Mouse (Mus musculus): ENCODE results near the gene Dnajb14. TPM values are rescaled to one million over a fixed set of nuclear protein-coding genes. Genes with fewer than 3 reads are reported as not detected.

Gene Dnajb14
- polyA plus RNA-seq, 1 experiment = not detected

DNA sequence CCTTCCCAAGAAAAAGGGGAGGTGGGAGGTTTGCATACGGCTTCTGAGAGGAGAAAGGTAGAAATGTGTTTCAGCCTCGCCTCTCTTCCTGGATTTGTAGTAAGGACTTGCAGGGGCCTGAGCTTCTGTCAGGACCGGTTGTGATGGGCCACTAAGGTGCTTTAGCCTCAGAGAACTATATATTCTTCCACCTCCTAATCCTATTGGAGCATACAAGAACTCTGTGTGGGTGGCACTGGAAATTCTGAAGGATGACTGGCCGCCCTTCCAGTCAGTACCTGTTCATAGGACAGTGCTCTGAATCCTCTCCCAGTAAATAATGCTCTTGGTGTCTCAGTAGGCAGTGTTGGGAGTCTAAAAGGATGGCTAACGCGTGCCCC lies 51.4 kb downstream of the Dnajb14 start:
- H3K4me1 ChIP-seq (ENCODE audit: control insufficient read depth, insufficient read depth, low read length) = peaks cover 9% of the 10 kb centered on the region
- 6% methylated on average over 6 of the region's 6 CpGs for WGBS
- TF ChIP-seq CTCF (IDR thresholded peaks at IDR 0.05; ENCODE audit: insufficient read depth, low read depth, low read length) = no peak
- no peak for TF ChIP-seq POLR2A (IDR thresholded peaks at IDR 0.05; ENCODE audit: insufficient read depth, low read depth, low read length)
- no peak overlapping the region; the same call in 1 of the 2 replicates for H3K27ac ChIP-seq (ENCODE audit: insufficient read depth, low read depth, low read length)
- H3K4me3 ChIP-seq (ENCODE audit: insufficient read depth, low read depth, low read length) = peak overlapping the region; percentile 65

GRCm38 (mm10) chr3:137919398-137919797 lies 51.9 kb downstream of the Dnajb14 start:
- WGBS = 79% methylated on average over 7 of the region's 7 CpGs

DNA sequence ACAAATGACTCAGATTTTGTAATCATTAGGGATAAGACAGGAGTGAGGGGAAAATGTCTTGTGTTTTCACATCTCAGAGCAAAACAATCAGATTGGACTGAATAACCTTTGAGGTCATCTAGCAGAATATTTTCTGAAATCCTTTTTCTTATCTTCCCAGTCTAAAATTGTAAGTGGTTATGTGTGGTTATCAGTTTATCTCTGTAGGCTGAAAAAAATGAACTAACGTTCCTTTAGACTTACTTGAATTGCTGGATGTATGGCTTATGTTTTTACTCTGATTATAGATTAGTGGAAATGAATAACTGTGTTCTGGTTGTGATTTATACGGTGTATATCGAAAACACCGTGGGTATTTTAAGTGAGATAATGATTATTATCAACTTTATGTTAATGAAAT lies 53.1 kb downstream of the Dnajb14 start:
- peaks cover 9% of the 10 kb centered on the region for H3K4me1 ChIP-seq (ENCODE audit: control insufficient read depth, insufficient read depth, low read length)
- WGBS = 89% methylated on average over 4 of the region's 4 CpGs
- no peak overlapping the region for H3K27ac ChIP-seq (ENCODE audit: insufficient read depth, low read depth, low read length)
- TF ChIP-seq POLR2A (IDR thresholded peaks at IDR 0.05; ENCODE audit: insufficient read depth, low read depth, low read length) = no peak
- TF ChIP-seq CTCF (IDR thresholded peaks at IDR 0.05; ENCODE audit: insufficient read depth, low read depth, low read length) = no peak
- H3K4me3 ChIP-seq (ENCODE audit: insufficient read depth, low read depth, low read length) = no peak overlapping the region

More at GRCm38 (mm10) chr3:137919398-137919797, 51.9 kb downstream of the Dnajb14 start:
- peaks cover 9% of the 10 kb centered on the region for H3K4me1 ChIP-seq (ENCODE audit: control insufficient read depth, insufficient read depth, low read length)
- no peak overlapping the region for H3K4me3 ChIP-seq (ENCODE audit: insufficient read depth, low read depth, low read length)
- TF ChIP-seq CTCF (IDR thresholded peaks at IDR 0.05; ENCODE audit: insufficient read depth, low read depth, low read length) (no peak), POLR2A (IDR thresholded peaks at IDR 0.05; ENCODE audit: insufficient read depth, low read depth, low read length) (no peak)
- no peak overlapping the region for H3K27ac ChIP-seq (ENCODE audit: insufficient read depth, low read depth, low read length)

- Histone ChIP-seq H3K4me1 (ENCODE audit: control insufficient read depth, insufficient read depth, low read length) (no peaks in the 10 kb centered on the region), H3K27ac (ENCODE audit: insufficient read depth, low read depth, low read length) (no peak overlapping the region), H3K4me3 (ENCODE audit: insufficient read depth, low read depth, low read length) (no peak overlapping the region)
- TF ChIP-seq CTCF (IDR thresholded peaks at IDR 0.05; ENCODE audit: insufficient read depth, low read depth, low read length) = no peak
- TF ChIP-seq POLR2A (IDR thresholded peaks at IDR 0.05; ENCODE audit: insufficient read depth, low read depth, low read length) = no peak
- WGBS = 83% methylated on average over 4 of the region's 4 CpGs
Observed at GRCm38 (mm10) chr3:137927010-137927409, 59.5 kb downstream of the Dnajb14 start.

DNA sequence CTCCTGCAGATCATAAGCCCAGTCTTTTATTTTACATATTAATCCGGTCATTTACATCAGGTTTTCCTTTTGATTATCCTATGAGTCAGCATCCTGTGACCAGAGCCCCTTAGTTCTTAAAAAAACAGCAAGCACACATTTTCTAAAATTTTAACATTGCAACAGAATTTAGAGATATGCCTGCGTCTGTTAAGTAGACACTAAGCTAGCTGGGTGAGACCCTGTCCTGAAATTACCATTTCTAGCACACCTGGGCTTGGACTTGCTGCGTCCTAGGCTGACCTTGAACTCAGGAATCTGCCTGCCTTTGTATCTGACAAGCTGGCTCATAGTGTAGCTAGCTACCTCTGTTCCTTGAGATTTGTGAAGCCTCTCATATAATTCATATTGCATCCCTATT lies 62.5 kb downstream of the Dnajb14 start:
- 88% methylated on average over 3 of the region's 3 CpGs for WGBS
- no peak overlapping the region for H3K27ac ChIP-seq (ENCODE audit: insufficient read depth, low read depth, low read length)
- no peaks in the 10 kb centered on the region for H3K4me1 ChIP-seq (ENCODE audit: control insufficient read depth, insufficient read depth, low read length)
- TF ChIP-seq POLR2A (IDR thresholded peaks at IDR 0.05; ENCODE audit: insufficient read depth, low read depth, low read length) = no peak
- TF ChIP-seq CTCF (IDR thresholded peaks at IDR 0.05; ENCODE audit: insufficient read depth, low read depth, low read length) = no peak
- H3K4me3 ChIP-seq (ENCODE audit: insufficient read depth, low read depth, low read length) = no peak overlapping the region

- Histone ChIP-seq H3K4me3 (ENCODE audit: insufficient read depth, low read depth, low read length) (no peak overlapping the region), H3K27ac (ENCODE audit: insufficient read depth, low read depth, low read length) (no peak overlapping the region), H3K4me1 (ENCODE audit: control insufficient read depth, insufficient read depth, low read length) (no peaks in the 10 kb centered on the region)
- TF ChIP-seq CTCF (IDR thresholded peaks at IDR 0.05; ENCODE audit: insufficient read depth, low read depth, low read length) = no peak
- no peak for TF ChIP-seq POLR2A (IDR thresholded peaks at IDR 0.05; ENCODE audit: insufficient read depth, low read depth, low read length)
- WGBS = 83% methylated on average over 7 of the region's 7 CpGs
Observed at GRCm38 (mm10) chr3:137932748-137933147, 65.3 kb downstream of the Dnajb14 start.

DNA sequence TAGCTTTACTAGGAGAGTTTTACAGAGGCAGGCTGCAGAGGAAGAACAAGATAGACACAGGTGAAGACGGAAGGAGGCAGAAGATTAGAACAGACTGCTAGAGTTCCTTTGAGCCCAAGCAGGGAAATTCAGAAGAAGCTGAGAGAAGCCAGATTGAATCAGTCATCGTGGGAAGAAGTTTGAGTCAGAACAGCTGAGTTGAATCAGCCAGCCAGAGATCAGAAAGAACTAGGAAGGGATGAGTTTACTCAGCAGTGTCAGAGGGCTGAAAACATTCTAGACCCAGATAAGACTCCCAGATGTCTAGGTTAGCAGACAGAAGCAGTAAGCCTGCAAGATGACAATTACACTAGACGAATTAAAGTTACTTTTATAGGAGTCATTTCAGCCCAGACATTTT lies 66.5 kb downstream of the Dnajb14 start:
- WGBS = 78% methylated on average over 3 of the region's 3 CpGs
- TF ChIP-seq POLR2A (IDR thresholded peaks at IDR 0.05; ENCODE audit: insufficient read depth, low read depth, low read length) = no peak
- no peak for TF ChIP-seq CTCF (IDR thresholded peaks at IDR 0.05; ENCODE audit: insufficient read depth, low read depth, low read length)
- H3K4me3 ChIP-seq (ENCODE audit: insufficient read depth, low read depth, low read length) = no peak overlapping the region

DNA sequence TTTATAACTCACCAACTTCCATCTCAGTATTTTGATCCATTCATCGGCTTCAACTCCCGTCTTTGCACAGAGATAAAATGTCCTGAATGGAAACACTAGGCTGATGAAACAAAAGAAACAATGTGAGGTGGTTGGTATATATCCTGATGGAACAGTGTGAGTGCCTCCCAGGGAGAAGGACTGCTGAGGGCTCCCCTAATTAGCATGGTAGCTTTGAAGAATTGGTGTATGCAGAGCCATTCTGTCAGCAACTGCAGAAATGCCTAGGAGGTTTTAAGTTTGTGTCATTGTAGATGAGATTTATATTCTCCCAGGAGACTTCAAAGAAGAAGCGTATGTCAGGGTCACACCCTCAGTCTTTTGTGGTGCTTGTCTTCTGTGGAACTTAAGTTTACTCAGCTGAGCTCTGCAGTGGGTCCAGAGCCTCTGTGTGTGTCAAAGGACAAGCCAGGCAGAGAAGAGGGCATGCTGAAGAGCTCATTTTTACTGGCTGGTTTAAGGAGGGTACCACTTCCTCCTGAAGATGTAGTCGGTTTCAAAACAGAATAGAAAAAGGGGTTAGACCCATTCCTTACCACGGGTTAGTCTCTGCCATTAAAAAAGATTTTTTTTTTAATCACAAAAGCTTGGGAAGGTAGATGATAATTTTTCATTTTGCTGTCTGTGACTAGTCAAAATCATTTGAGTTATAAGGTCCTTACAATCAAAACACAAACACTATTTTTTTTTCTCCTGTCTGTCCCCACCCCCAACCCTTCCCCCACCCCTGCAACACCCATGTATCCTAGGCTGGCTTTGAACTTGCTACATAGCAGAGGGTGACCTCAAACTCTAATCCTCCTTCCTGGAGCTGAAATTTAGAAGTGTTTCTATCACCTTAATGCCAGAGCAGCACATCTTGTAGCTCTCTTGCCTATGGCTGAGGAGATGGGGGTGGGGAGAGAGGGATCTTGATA lies 68.4 kb downstream of the Dnajb14 start:
- WGBS = 60% methylated on average over 5 of the region's 5 CpGs
- H3K4me3 ChIP-seq (ENCODE audit: insufficient read depth, low read depth, low read length) = no peak overlapping the region
- TF ChIP-seq CTCF (IDR thresholded peaks at IDR 0.05; ENCODE audit: insufficient read depth, low read depth, low read length) = no peak
- no peak for TF ChIP-seq POLR2A (IDR thresholded peaks at IDR 0.05; ENCODE audit: insufficient read depth, low read depth, low read length)
- no peak overlapping the region for H3K27ac ChIP-seq (ENCODE audit: insufficient read depth, low read depth, low read length)
- H3K4me1 ChIP-seq (ENCODE audit: control insufficient read depth, insufficient read depth, low read length) = no peaks in the 10 kb centered on the region

More for the DNA sequence above, 66.5 kb downstream of the Dnajb14 start:
- Histone ChIP-seq H3K27ac (ENCODE audit: insufficient read depth, low read depth, low read length) (no peak overlapping the region), H3K4me1 (ENCODE audit: control insufficient read depth, insufficient read depth, low read length) (no peaks in the 10 kb centered on the region)

GRCm38 (mm10) chr3:137936541-137936940 lies 69.1 kb downstream of the Dnajb14 start:
- no peak for TF ChIP-seq CTCF (IDR thresholded peaks at IDR 0.05; ENCODE audit: insufficient read depth, low read depth, low read length)
- TF ChIP-seq POLR2A (IDR thresholded peaks at IDR 0.05; ENCODE audit: insufficient read depth, low read depth, low read length) = no peak
- Histone ChIP-seq H3K4me3 (ENCODE audit: insufficient read depth, low read depth, low read length) (no peak overlapping the region), H3K4me1 (ENCODE audit: control insufficient read depth, insufficient read depth, low read length) (no peaks in the 10 kb centered on the region), H3K27ac (ENCODE audit: insufficient read depth, low read depth, low read length) (no peak overlapping the region)
- 53% methylated on average over 6 of the region's 6 CpGs for WGBS

Data from olfactory bulb, adult 2 months (tissue).